Mouse (Mus musculus) lung, postnatal 0 days (tissue): ENCODE measurements around the gene Abcb10.

Source experiments
- CTCF ChIP-seq: IDR thresholded peaks from 2 replicates; pipeline ENCODE4 v1.5.1; 2016; ENCODE audit warnings: antibody characterized with exemption, mild to moderate bottlenecking
- EP300 ChIP-seq: IDR thresholded peaks from 2 replicates; pipeline ENCODE4 v1.6.1; 2016; ENCODE audit warnings: antibody characterized with exemption, mild to moderate bottlenecking, control low read depth

DNA sequence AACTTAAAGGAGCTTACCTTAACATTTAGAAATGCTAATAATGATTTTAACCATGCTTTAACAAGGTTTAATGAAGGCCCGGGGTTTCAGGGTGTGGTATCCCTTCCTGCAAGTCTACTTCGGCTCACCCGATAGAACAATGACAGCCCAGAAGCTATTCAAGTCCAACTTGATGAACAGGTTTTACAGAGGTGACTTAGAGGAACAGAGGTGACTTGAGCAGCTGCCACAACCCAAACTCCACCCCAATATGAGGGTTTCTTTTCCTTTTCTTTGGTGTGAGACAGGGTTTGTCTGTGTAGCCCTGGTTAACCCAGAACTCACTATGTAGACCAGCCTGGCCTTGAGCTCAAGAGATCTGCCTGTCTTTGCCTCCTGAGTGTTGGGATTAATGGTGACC is 11.1 kb upstream of the Abcb10 start:
- TF ChIP-seq EP300 (no peak), CTCF (no peak)
